Mouse (Mus musculus): ENCODE measurements around the gene Metrnl.
"Not testable (repeated sequence)": the region's sequence is repeated elsewhere in the genome, so short reads cannot be mapped to it uniquely, and the experiment has no call there.

Metrnl gene

GRCm38 (mm10) chr11:121701244-121701643 is at the start of gene Metrnl:
Metrnl (plus strand) TSS chr11:121701544.
- no peak for DNase-seq

- no peak for DNase-seq
Measured at GRCm38 (mm10) chr11:121651556-121651955, 49.8 kb upstream of the Metrnl start.

- no peak for DNase-seq
Measured at GRCm38 (mm10) chr11:121651983-121652382, 49.4 kb upstream of the Metrnl start.

GRCm38 (mm10) chr11:121652547-121653305 is 48.6 kb upstream of the Metrnl start:
- DNase-seq = peak; percentile 70

- no peak for DNase-seq
Measured at GRCm38 (mm10) chr11:121653631-121654030, 47.7 kb upstream of the Metrnl start.

- no peak for DNase-seq
Measured at GRCm38 (mm10) chr11:121654406-121654945, 46.9 kb upstream of the Metrnl start.

- no peak for DNase-seq
Measured at GRCm38 (mm10) chr11:121655166-121655806, 46.1 kb upstream of the Metrnl start.

- no peak for DNase-seq
Measured at GRCm38 (mm10) chr11:121655807-121656511, 45.4 kb upstream of the Metrnl start.

GRCm38 (mm10) chr11:121658151-121658550 is 43.2 kb upstream of the Metrnl start:
- DNase-seq = no peak

- DNase-seq = not testable (repeated sequence)
Measured at GRCm38 (mm10) chr11:121660604-121661003, 40.7 kb upstream of the Metrnl start.

GRCm38 (mm10) chr11:121661116-121661515 is 40.2 kb upstream of the Metrnl start:
- DNase-seq = no peak

GRCm38 (mm10) chr11:121667541-121667940 is 33.8 kb upstream of the Metrnl start:
- no peak for DNase-seq

GRCm38 (mm10) chr11:121668776-121669175 is 32.6 kb upstream of the Metrnl start:
- DNase-seq = no peak

GRCm38 (mm10) chr11:121670926-121671325 is 30.4 kb upstream of the Metrnl start:
- no peak for DNase-seq

GRCm38 (mm10) chr11:121672312-121672989 is 28.9 kb upstream of the Metrnl start:
- no peak for DNase-seq

- peak; percentile 100 for DNase-seq
Measured at GRCm38 (mm10) chr11:121672990-121673572, 28.3 kb upstream of the Metrnl start, which contains the start of gene B3gntl1. B3gntl1 (minus strand) TSS chr11:121673153.

GRCm38 (mm10) chr11:121673629-121674028 is 27.7 kb upstream of the Metrnl start:
- DNase-seq = no peak

- no peak for DNase-seq
Measured at GRCm38 (mm10) chr11:121676836-121677235, 24.5 kb upstream of the Metrnl start.

- DNase-seq = no peak
Measured at GRCm38 (mm10) chr11:121679581-121679980, 21.8 kb upstream of the Metrnl start.

- peak; percentile 30 for DNase-seq
Measured at GRCm38 (mm10) chr11:121680750-121681149, 20.6 kb upstream of the Metrnl start.

- no peak for DNase-seq
Measured at GRCm38 (mm10) chr11:121683243-121683642, 18.1 kb upstream of the Metrnl start.

- DNase-seq = no peak
Measured at GRCm38 (mm10) chr11:121685491-121686001, 15.8 kb upstream of the Metrnl start.
